Mouse (Mus musculus) lung, embryonic 15.5 days (tissue): Measurements from ENCODE around the gene Kcnj10. TPM values are rescaled to one million over a fixed set of nuclear protein-coding genes. Genes with fewer than 3 reads are reported as not detected.

Experiments used
- ATAC-seq: fragments of 200-750 bp; cut with Nextera tagmentation; 2 replicates; pipeline ENCODE4 v1.8.0; 2017; ENCODE audit warnings: moderate number of reproducible peaks, borderline replicate concordance; ENCODE audit not compliant: low FRiP score, low TSS enrichment; ENCODE audit errors: extremely low read depth
- H3K27ac ChIP-seq: fragments of 300-500 bp; sonication (generic); 2 replicates; pipeline ENCODE4 v1.5.1; 2015; ENCODE audit warnings: moderate library complexity, mild to moderate bottlenecking, inconsistent platforms
- H3K27me3 ChIP-seq: fragments of 300-500 bp; sonication (generic); 2 replicates; pipeline ENCODE4 v1.6.1; 2015; ENCODE audit warnings: inconsistent platforms
- H3K36me3 ChIP-seq: fragments of 300-500 bp; sonication (generic); 2 replicates; pipeline ENCODE4 v1.6.1; 2015; ENCODE audit warnings: inconsistent platforms
- H3K4me1 ChIP-seq: fragments of 300-500 bp; sonication (generic); 2 replicates; pipeline ENCODE4 v1.6.1; 2015; ENCODE audit warnings: inconsistent platforms
- H3K4me2 ChIP-seq: fragments of 300-500 bp; sonication (generic); 2 replicates; pipeline ENCODE4 v1.6.1; 2015; ENCODE audit warnings: inconsistent platforms, mild to moderate bottlenecking, moderate library complexity
- H3K4me3 ChIP-seq: fragments of 300-500 bp; sonication (generic); 2 replicates; pipeline ENCODE4 v1.5.1; 2015; ENCODE audit warnings: mild to moderate bottlenecking, inconsistent platforms
- H3K9ac ChIP-seq: fragments of 300-500 bp; sonication (generic); 2 replicates; pipeline ENCODE4 v1.6.1; 2015; ENCODE audit warnings: inconsistent platforms
- H3K9me3 ChIP-seq: fragments of 300-500 bp; sonication (generic); 2 replicates; pipeline ENCODE4 v1.6.1; 2016; ENCODE audit warnings: inconsistent platforms
- WGBS: fragments of 180-500 bp; shearing (Covaris S2); methylation state at CpG from one replicate; pipeline ENCODE4 v1.1.7; 2015; 5-methylcytosine and 5-hydroxymethylcytosine counted together
- polyA plus RNA-seq: library from polyadenylated mRNA; unstranded; fragments of >200 nt; fragmentation: Nextera tagmentation; extraction: Ambion mirVana; gene quantifications from 2 replicates; pipeline ENCODE4 v1.2.1, GENCODE M21; 2015

Kcnj10 gene
- polyA plus RNA-seq, 1 experiment from 2014 or later: 0.21 TPM

DNA sequence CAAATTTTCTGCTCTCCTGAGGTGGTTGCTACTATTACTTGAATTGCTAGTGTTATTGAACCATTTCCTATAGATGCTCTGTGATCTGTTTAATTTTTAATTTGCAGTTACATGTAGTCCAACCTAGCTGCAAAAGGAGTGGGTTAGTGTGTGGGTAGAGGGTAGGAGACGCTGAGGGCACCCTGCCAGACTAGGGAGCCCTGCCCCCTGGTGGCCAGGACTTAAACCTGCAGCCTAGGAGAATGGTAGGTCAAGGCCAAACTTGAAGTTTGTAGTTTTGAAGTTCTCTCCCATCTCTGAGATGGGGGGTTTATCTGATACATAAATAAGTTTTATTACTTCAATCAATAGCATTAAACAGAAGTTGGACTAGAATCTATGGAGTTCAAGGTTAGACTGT is 16.5 kb downstream of the Kcnj10 start:
- no peak overlapping the region for H3K4me3 ChIP-seq
- no peaks in the 10 kb centered on the region for H3K36me3 ChIP-seq
- ATAC-seq: peak; percentile 32; the same call in 1 of the 2 replicates
- WGBS: 4% methylated on average over 1 of the region's 1 CpGs
- H3K9ac ChIP-seq: no peak overlapping the region
- no peak overlapping the region for H3K4me2 ChIP-seq
- H3K27me3 ChIP-seq: 0 out of 2 replicates have a peak, but pooled peaks cover 9% of the 10 kb centered on the region
- H3K9me3 ChIP-seq: no peaks in the 10 kb centered on the region
- no peak overlapping the region for H3K27ac ChIP-seq
- H3K4me1 ChIP-seq: 0 out of 2 replicates have a peak, but pooled peaks cover 4% of the 10 kb centered on the region

DNA sequence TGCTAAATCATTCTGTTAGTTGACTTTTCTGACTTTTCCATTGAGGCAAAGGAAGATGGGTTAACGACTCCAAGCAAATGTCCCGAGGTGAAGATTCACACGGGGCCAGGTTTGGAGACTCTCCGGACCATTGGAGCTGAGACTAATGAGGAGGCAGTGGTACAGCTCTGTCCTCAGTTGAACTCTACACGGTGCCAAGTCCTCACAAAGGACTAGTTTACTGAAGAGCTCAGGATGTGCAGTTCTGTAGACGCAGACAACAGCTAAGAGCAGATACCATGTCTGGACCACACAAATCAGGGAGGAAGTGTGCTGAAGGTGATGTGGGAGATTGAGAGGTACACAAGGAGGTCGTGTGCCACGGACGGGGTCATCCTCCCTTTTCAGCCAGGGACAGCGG is 17.3 kb downstream of the Kcnj10 start:
- H3K36me3 ChIP-seq: no peaks in the 10 kb centered on the region
- H3K27ac ChIP-seq: no peak overlapping the region
- ATAC-seq: no peak
- no peak overlapping the region for H3K9ac ChIP-seq
- no peaks in the 10 kb centered on the region for H3K9me3 ChIP-seq
- WGBS: 73% methylated on average over 10 of the region's 10 CpGs
- 0 out of 2 replicates have a peak, but pooled peaks cover 9% of the 10 kb centered on the region for H3K27me3 ChIP-seq
- H3K4me3 ChIP-seq: no peak overlapping the region
- no peak overlapping the region for H3K4me2 ChIP-seq
- 0 out of 2 replicates have a peak, but pooled peaks cover 4% of the 10 kb centered on the region for H3K4me1 ChIP-seq

DNA sequence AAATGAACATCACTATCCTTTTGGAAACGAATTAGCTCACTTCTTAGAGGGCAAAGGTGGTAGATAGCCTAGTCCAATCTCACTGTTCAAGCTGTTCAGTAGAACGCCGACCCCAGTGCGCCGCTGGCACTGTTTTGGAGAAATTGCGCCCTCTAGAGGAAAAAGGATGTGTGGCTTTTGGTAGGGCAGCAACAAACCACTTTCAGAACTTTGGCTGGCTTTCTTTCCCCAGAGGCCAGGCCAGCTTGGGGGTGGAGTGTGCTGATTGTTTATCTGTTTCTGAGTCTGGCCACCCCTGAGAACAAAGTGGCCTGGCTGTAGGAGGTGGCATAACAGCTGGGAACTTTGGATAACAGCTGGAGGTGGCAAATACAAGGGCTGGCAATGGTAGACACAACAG is 23.7 kb downstream of the Kcnj10 start:
- WGBS: 11% methylated on average over 6 of the region's 6 CpGs
- peak; percentile 83 for ATAC-seq

DNA sequence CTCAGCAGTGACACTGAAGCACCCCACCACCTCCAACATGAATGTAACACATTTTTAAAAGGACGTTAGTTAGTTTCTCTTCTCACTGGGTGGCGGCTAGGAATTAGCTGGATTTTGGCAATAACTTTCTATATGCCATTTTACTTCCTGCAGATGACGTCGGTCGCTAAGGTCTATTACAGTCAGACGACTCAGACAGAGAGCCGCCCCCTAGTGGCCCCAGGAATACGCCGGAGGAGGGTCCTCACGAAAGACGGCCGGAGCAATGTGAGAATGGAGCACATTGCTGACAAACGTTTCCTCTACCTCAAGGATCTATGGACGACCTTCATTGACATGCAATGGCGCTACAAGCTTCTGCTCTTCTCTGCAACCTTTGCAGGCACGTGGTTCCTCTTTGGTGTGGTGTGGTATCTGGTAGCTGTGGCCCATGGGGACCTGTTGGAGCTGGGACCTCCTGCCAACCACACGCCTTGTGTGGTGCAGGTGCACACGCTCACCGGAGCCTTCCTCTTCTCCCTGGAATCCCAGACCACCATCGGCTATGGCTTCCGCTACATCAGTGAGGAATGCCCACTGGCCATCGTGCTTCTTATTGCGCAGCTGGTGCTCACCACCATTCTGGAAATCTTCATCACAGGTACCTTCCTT is 27.9 kb downstream of the Kcnj10 start:
- H3K9me3 ChIP-seq: no peaks in the 10 kb centered on the region
- 0 out of 2 replicates have a peak, but pooled peaks have one; percentile 29 for ATAC-seq
- H3K27ac ChIP-seq: no peak overlapping the region
- no peaks in the 10 kb centered on the region for H3K36me3 ChIP-seq
- H3K9ac ChIP-seq: no peak overlapping the region
- H3K27me3 ChIP-seq: 0 out of 2 replicates have a peak, but pooled peaks cover 13% of the 10 kb centered on the region
- H3K4me1 ChIP-seq: peaks cover 12% of the 10 kb centered on the region; the same call in 1 of the 2 replicates
- H3K4me2 ChIP-seq: peak overlapping the region; percentile 33
- H3K4me3 ChIP-seq: no peak overlapping the region
- WGBS: 24% methylated on average over 23 of the region's 23 CpGs

More for the DNA sequence above, 23.7 kb downstream of the Kcnj10 start:
- Histone ChIP-seq H3K36me3 (no peaks in the 10 kb centered on the region), H3K9me3 (no peaks in the 10 kb centered on the region), H3K4me3 (no peak overlapping the region), H3K27me3 (0 out of 2 replicates have a peak, but pooled peaks cover 8% of the 10 kb centered on the region), H3K4me2 (peak overlapping the region; percentile 20), H3K9ac (no peak overlapping the region), H3K27ac (no peak overlapping the region), H3K4me1 (peaks cover 12% of the 10 kb centered on the region; the same call in 1 of the 2 replicates)

DNA sequence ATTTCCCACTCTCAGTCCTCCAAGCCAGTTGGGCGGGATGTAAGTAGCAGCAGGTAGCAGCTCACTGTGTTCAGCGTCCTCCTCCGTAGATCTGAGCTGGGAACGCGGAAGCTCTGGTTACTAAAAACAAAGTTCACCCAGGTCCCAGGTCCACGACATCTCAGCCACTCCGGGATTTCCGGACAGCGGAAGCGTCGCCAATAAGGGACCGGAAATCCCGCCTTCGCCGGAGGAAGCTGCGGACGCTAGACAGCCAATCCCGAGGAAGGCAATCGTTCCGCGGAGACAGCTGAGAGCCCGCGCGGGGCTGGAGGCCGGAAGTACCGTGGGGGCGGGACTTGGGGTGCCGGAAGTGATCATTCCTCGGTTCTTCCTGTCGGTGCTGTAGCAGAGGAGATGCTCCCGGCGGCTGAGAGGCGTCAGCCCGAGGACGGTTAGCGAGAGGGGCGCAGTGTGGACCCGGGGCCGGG is 35.2 kb downstream of the Kcnj10 start, which contains the start of gene Pigm:
Gene Pigm (plus strand): TSS at position 349 of the 470 bp plus-strand sequence.
- Histone ChIP-seq H3K4me3 (peak within 1 kb of the TSS; percentile 92), H3K9ac (peak within 1 kb of the TSS; percentile 81), H3K36me3 (peaks cover 15% of the 10 kb centered on the region; the same call in 1 of the 2 replicates), H3K27ac (peak within 1 kb of the TSS; percentile 76), H3K4me1 (peaks cover 30% of the 10 kb centered on the region), H3K9me3 (no peaks in the 10 kb centered on the region), H3K27me3 (no peaks in the 10 kb centered on the region), H3K4me2 (peak within 1 kb of the TSS; percentile 92)
- peak; percentile 99 for ATAC-seq
- WGBS: under 1% methylated on average over 35 of the region's 39 CpGs

DNA sequence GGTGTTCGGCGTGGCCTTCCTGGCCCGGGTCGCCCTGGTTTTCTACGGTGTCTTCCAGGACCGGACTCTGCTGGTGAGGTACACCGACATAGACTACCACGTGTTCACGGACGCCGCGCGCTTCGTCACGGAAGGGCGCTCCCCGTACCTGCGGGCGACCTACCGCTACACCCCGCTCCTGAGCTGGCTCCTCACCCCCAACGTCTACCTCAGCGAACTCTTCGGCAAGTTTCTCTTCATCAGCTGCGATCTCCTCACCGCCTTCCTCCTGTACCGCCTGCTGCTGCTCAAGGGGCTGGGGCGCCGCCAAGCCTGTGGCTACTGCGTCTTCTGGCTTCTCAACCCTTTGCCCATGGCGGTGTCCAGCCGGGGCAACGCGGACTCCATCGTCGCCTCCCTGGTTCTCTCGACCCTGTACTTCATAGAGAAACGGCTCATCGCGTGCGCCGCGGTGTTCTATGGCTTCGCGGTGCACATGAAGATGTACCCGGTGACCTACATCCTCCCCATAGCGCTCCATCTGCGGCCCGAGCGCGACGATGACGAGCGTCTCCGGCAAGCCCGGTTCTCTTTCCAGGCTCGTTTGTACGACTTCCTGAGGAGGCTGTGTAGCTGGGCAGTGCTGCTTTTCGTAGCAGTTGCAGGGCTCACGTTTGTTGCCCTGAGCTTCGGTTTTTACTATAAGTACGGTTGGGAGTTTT is 35.9 kb downstream of the Kcnj10 start:
- H3K4me3 ChIP-seq: peak overlapping the region; percentile 92
- no peaks in the 10 kb centered on the region for H3K27me3 ChIP-seq
- WGBS: 2% methylated on average over 60 of the region's 62 CpGs
- H3K9ac ChIP-seq: peak overlapping the region; percentile 81
- H3K9me3 ChIP-seq: no peaks in the 10 kb centered on the region
- no peak; the same call in 1 of the 2 replicates for ATAC-seq
- peak overlapping the region; percentile 57 for H3K27ac ChIP-seq
- peak overlapping the region; percentile 92 for H3K4me2 ChIP-seq
- H3K4me1 ChIP-seq: peaks cover 30% of the 10 kb centered on the region
- H3K36me3 ChIP-seq: peaks cover 22% of the 10 kb centered on the region

DNA sequence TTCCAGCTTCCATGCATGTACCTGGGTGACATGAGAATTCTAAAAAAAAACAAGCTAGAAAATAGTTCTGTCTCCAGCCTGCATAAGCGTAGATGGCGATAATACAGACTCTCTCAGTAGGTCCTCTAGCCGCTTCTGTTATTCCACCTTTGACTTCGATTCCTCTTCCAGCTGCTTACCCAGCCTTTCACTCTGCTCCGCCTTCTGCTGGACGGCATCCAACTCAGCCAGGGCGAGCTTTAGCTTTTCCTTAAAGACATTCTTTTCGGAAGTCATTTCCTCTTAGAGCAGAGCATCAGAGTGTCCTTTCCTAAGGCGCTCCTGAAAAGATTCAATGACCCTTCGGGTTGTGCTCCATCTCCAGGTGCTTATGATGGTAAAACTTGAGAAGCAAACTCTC is 39.1 kb downstream of the Kcnj10 start:
- no peak overlapping the region for H3K27ac ChIP-seq
- WGBS: 41% methylated on average over 10 of the region's 10 CpGs
- peak overlapping the region; percentile 16; the same call in 1 of the 2 replicates for H3K4me2 ChIP-seq
- H3K4me1 ChIP-seq: peaks cover 30% of the 10 kb centered on the region
- no peaks in the 10 kb centered on the region for H3K27me3 ChIP-seq
- no peak for ATAC-seq
- H3K36me3 ChIP-seq: peaks cover 27% of the 10 kb centered on the region
- no peak overlapping the region for H3K4me3 ChIP-seq
- H3K9ac ChIP-seq: no peak overlapping the region
- no peaks in the 10 kb centered on the region for H3K9me3 ChIP-seq

DNA sequence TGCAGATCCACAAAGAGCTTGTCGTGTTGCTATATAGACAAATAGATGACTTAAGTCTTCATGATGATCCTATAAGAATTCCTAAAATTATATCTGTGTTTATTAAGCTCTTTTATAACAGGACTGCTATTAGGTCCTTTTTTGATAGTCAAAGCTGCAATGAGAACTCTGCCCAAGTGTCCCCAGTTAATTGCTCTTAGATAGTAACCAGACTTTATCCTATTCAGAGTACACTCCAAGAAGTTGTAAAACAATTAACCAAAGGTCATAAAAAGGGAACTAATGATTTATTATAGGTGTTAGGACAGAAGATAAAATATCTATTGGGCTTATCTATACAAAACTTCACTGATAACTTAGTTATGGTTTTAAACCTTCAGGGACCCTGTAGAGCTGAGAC is 41.1 kb downstream of the Kcnj10 start:
- H3K27ac ChIP-seq: no peak overlapping the region
- no peak overlapping the region for H3K9ac ChIP-seq
- ATAC-seq: no peak
- H3K4me3 ChIP-seq: no peak overlapping the region
- 96% methylated on average over 1 of the region's 1 CpGs for WGBS
- peaks cover 24% of the 10 kb centered on the region for H3K4me1 ChIP-seq
- H3K36me3 ChIP-seq: peaks cover 27% of the 10 kb centered on the region
- H3K9me3 ChIP-seq: no peaks in the 10 kb centered on the region
- H3K27me3 ChIP-seq: no peaks in the 10 kb centered on the region
- no peak overlapping the region for H3K4me2 ChIP-seq

DNA sequence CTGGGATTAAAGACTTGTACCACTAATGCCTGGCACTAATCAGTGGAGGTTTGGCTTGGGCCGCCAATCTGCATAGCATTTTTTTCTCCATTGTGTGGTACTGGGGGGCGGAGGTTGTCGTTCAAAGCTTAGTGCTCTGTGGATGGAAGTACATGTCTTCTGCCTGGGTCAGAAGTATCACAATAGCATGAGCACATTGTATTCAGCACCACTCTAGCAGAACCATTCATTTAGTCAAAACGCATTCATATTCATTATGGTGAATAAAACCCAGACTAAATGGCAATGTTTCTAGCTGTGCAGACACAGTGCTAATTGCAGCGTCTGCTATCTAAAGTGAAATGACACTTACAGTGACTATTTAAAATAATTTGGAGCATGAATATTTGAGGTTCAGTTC is 46.2 kb downstream of the Kcnj10 start:
- WGBS: 82% methylated on average over 5 of the region's 5 CpGs
- Histone ChIP-seq H3K27ac (no peak overlapping the region), H3K36me3 (peaks cover 4% of the 10 kb centered on the region; the same call in 1 of the 2 replicates), H3K4me3 (no peak overlapping the region), H3K9me3 (no peaks in the 10 kb centered on the region), H3K27me3 (no peaks in the 10 kb centered on the region), H3K4me1 (peaks cover 7% of the 10 kb centered on the region), H3K4me2 (no peak overlapping the region), H3K9ac (no peak overlapping the region)
- ATAC-seq: no peak

DNA sequence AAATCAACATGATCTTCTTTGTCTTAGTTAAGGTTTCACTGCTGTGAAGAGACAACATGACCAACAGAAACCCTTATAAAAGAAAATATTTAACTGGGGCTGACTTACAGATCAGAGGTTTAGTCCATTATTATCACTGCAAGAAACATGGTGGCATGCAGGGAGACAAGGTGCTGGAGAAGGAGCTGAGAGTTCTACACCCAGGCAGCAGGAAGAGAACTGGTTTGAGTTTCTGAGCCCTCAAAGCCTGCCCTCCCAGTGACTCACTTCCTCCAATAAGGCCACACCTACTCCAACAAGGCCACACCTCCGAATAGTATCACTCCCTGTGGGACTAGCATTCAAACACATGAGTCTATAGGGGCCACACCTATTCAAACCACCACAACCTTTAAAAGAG is 49.8 kb downstream of the Kcnj10 start:
- no peak overlapping the region for H3K4me3 ChIP-seq
- no peak overlapping the region for H3K9ac ChIP-seq
- no peak overlapping the region for H3K4me2 ChIP-seq
- ATAC-seq: no peak
- no peak overlapping the region for H3K27ac ChIP-seq
- no peaks in the 10 kb centered on the region for H3K36me3 ChIP-seq
- WGBS: 56% methylated on average over 1 of the region's 1 CpGs
- H3K4me1 ChIP-seq: peaks cover 7% of the 10 kb centered on the region
- no peaks in the 10 kb centered on the region for H3K9me3 ChIP-seq
- no peaks in the 10 kb centered on the region for H3K27me3 ChIP-seq

DNA sequence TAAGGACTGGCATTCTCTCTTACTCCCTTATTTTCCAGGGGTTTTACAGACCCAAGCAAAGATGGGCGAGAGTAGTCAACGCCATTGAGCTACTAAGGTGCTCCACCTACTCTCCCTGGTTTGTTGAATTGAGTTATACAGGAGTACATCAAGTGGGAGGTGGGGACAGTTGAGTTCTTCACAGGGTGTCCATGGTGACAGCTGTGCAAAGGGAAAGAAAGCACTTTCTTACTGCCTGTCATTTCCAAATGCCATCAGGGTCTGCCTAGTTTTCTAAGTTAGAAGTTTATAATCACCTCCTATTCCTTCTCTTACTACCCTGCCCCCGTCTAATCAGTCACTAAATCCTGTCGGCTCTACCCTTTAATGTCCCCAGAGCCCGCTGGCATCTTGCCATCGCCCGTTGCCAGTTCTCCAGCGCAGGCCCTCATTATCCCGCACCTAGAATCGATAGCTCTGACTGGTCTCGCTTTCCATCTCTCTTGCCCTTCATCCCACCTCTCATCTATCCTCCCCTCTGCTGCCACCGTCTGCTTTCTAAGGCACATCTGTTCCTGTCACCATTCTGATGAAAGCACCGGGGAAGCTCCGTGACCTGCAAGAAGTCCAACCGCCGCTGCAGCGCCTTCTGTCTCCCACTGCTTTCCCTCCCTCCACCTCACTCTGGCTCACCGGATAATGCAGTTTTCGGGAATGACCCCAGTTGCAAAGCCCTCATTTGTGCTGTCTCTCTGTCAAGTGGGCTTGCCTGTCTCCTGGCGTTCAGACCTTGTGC is 51.0 kb downstream of the Kcnj10 start:
- Histone ChIP-seq H3K4me3 (no peak overlapping the region), H3K9ac (no peak overlapping the region)

More for the DNA sequence above, 51.0 kb downstream of the Kcnj10 start:
- WGBS: 16% methylated on average over 20 of the region's 20 CpGs
- Histone ChIP-seq H3K27ac (no peak overlapping the region), H3K9me3 (no peaks in the 10 kb centered on the region), H3K36me3 (no peaks in the 10 kb centered on the region), H3K4me1 (peaks cover 9% of the 10 kb centered on the region), H3K4me2 (peak overlapping the region; percentile 35), H3K27me3 (no peaks in the 10 kb centered on the region)
- ATAC-seq: peak; percentile 14; the same call in 1 of the 2 replicates
